Mouse (Mus musculus): Measurements from ENCODE around the gene Cnot6. TPM values are rescaled to one million over a fixed set of nuclear protein-coding genes. Genes with fewer than 3 reads are reported as not detected.

The Cnot6 gene
- polyA plus RNA-seq, 1 experiment from 2014 or later = 39.0 TPM

DNA sequence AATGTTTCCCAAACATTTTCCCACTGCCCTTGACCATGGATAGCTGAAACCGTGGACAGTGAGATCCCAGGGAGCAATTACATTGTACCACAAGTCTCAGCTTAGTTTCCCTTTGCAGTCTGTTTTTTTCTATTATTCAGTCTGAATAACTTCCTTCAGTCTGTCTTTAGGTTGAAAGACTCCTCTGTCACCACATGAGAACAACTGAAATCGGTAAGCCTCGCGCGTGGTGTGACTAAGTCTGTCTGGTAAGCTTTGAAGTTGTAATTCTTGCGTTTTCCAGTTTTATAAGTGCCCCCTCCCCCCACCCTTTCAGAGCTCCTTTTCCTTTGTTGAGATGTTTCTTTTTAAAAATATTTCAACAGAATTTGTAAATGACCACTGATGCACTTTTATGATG lies 10.2 kb upstream of the Cnot6 start:
- no peak overlapping the region for H3K4me2 ChIP-seq (ENCODE audit: low read length)
- H3K4me1 ChIP-seq (ENCODE audit: control insufficient read depth, insufficient read depth, low read length) = no peaks in the 10 kb centered on the region
- no peak overlapping the region for H3K4me3 ChIP-seq (ENCODE audit: low read depth, low read length)
- no peaks in the 10 kb centered on the region for H3K9me3 ChIP-seq (replicated peaks; ENCODE audit: control insufficient read depth, low read length, poor library complexity, severe bottlenecking)
- no peaks in the 10 kb centered on the region for H3K27me3 ChIP-seq (ENCODE audit: control insufficient read depth, insufficient read depth, low read depth, low read length)
- 44% methylated on average over 6 of the region's 6 CpGs for WGBS
- no peak overlapping the region for H3K27ac ChIP-seq (ENCODE audit: low read length)
- H3K9ac ChIP-seq (ENCODE audit: low read depth, low read length) = no peak overlapping the region
- no peaks in the 10 kb centered on the region for H3K36me3 ChIP-seq (ENCODE audit: control insufficient read depth, insufficient read depth, low read length)
- ATAC-seq = no peak

DNA sequence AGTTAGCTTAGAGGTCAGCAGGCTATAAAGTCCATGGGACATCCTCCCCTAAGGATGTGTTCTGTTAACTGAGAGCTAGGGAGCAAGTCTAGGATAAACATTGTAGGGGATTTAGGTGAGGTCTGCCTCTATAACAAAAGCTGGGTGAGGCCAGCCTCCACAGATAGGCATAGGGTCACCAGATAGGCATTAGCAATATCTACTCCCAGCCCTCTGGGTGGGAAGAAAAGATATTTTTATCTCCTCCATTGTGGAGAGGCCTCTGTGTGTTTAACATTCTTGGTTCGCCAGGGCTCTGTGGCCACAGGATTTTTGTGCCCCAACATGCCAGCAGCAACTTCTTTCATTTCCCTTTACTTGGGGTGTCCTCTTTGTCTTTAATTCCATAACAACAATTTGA lies 8.8 kb upstream of the Cnot6 start:
- Histone ChIP-seq H3K4me1 (ENCODE audit: control insufficient read depth, insufficient read depth, low read length) (no peaks in the 10 kb centered on the region), H3K4me3 (ENCODE audit: low read depth, low read length) (no peak overlapping the region), H3K27me3 (ENCODE audit: control insufficient read depth, insufficient read depth, low read depth, low read length) (no peaks in the 10 kb centered on the region), H3K9ac (ENCODE audit: low read depth, low read length) (no peak overlapping the region), H3K4me2 (ENCODE audit: low read length) (no peak overlapping the region), H3K36me3 (ENCODE audit: control insufficient read depth, insufficient read depth, low read length) (no peaks in the 10 kb centered on the region), H3K27ac (ENCODE audit: low read length) (no peak overlapping the region), H3K9me3 (replicated peaks; ENCODE audit: control insufficient read depth, low read length, poor library complexity, severe bottlenecking) (no peaks in the 10 kb centered on the region)
- ATAC-seq = no peak
- WGBS = 83% methylated on average over 1 of the region's 1 CpGs

DNA sequence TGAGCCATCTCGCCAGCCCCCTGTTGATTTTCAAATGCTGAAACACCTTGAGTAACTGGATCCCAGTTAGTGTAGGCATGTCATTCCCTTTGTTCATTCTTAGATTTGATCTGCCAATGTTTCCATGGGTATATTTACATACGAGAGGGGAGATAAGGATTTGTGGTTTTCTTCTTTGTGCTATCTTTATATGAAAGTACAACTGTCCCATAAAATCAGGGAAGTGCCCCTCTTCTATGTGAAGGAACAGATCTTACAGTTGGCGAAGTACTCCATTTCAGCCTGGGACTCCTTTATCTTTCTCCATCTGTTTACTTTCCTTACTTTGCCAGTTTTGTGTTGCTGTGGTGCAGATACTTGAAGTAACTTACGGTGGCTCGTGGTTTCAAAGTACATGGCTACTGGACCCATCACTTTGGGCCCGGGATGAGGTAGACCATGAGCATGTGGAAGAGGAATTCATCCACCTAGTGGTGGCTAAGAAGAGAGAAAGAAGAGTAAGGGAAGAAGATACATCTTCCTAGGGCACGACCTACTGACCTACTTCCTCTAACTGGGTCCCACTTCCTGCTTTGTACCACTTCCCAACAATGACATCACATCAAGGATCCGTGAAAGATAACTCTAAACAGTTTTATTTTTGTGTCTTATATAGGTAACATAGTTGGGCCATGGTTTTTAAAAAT lies 7.1 kb upstream of the Cnot6 start:
- H3K4me1 ChIP-seq (ENCODE audit: control insufficient read depth, insufficient read depth, low read length) = no peaks in the 10 kb centered on the region
- no peaks in the 10 kb centered on the region for H3K36me3 ChIP-seq (ENCODE audit: control insufficient read depth, insufficient read depth, low read length)
- H3K4me3 ChIP-seq (ENCODE audit: low read depth, low read length) = no peak overlapping the region
- no peaks in the 10 kb centered on the region for H3K9me3 ChIP-seq (replicated peaks; ENCODE audit: control insufficient read depth, low read length, poor library complexity, severe bottlenecking)
- no peak overlapping the region for H3K9ac ChIP-seq (ENCODE audit: low read depth, low read length)
- WGBS = 92% methylated on average over 8 of the region's 8 CpGs
- no peak for ATAC-seq
- no peak overlapping the region for H3K27ac ChIP-seq (ENCODE audit: low read length)
- no peak overlapping the region for H3K4me2 ChIP-seq (ENCODE audit: low read length)
- no peaks in the 10 kb centered on the region for H3K27me3 ChIP-seq (ENCODE audit: control insufficient read depth, insufficient read depth, low read depth, low read length)

DNA sequence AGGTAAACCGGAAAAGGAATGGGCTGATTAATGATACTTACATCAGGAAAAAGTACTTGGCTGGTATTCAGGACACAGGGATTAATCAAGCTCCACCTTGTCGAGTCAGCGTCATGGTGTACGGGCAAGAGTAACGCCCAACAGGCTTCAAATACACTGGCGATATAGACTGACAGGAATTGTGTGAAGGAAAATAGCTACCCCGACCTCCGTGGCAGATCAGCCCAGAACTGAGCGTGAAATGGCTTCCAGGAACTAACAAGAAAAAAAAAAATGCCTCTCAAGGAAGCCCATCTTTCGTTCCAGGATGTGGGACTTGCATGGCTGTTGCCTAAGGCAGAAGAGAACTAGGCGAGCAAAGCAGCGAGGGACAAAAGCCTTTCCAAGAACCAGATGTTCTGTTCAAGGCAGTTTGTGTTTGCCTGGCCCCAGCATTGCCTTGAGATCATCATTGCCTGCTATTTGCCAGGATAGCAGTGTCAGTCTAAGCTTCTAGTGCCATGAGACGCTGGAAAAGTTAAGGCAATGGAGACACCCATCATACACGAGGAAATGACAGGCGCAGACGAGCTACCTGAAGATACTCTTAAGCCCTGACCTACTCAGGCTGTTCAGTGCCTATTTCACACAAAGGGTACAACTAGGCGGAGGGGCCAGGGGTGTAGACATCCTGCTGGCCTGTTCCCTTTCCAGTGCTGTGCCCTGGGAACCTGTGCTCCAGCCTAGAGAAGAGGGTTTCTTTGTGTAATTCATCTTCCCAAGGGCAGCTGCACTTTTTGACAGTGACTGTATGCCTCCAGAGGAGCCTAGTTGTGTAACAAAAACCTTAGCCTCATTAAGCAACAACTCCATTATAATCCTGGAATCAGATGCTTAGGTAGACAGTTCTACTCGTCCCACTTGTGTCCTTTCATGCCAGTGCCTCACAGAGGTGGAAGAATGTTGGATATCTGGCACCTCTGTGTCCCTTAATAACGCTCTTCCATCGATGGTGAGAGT lies 1.1 kb upstream of the Cnot6 start:
- no peaks in the 10 kb centered on the region for H3K36me3 ChIP-seq (ENCODE audit: control insufficient read depth, insufficient read depth, low read length)
- peak; percentile 27 for ATAC-seq
- H3K9ac ChIP-seq (ENCODE audit: low read depth, low read length) = peak overlapping the region; percentile 47
- peak overlapping the region; percentile 98 for H3K4me3 ChIP-seq (ENCODE audit: low read depth, low read length)
- H3K9me3 ChIP-seq (replicated peaks; ENCODE audit: control insufficient read depth, low read length, poor library complexity, severe bottlenecking) = no peaks in the 10 kb centered on the region
- H3K27ac ChIP-seq (ENCODE audit: low read length) = peak overlapping the region; percentile 95
- peak overlapping the region; percentile 66 for H3K4me2 ChIP-seq (ENCODE audit: low read length)
- WGBS = 33% methylated on average over 20 of the region's 20 CpGs
- H3K4me1 ChIP-seq (ENCODE audit: control insufficient read depth, insufficient read depth, low read length) = peaks cover 35% of the 10 kb centered on the region
- no peaks in the 10 kb centered on the region for H3K27me3 ChIP-seq (ENCODE audit: control insufficient read depth, insufficient read depth, low read depth, low read length)

DNA sequence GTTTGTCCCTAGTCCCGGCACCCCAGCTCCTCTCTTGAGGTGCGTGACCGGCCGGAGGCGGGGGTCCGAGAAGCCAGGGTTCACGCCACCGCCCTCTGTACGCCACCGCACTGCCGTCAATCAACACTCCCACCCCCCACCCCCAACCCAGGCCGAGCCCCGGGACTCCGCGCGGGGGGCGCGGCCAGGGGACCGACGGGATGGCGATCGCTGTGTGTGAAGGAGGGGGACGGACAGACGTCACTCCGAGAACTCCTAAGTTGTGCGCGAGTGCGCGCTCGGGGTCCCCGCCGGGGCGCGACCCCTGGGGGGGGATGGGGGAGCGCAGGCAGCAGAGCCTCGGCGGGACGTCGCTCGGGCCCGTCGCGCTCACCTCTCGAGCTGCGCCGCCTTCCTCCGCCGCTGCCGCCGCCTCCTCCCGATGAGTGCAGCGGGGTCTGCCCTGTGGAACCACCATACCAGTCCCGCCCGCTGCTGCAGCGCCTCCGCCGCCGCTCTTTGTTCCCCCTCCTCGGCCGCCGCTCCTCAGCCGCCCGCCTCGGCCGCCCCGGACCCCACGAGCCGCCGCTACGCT lies 455 bp downstream of the Cnot6 start:
- 0% methylated on average over 30 of the region's 70 CpGs for WGBS
- Histone ChIP-seq H3K27me3 (ENCODE audit: control insufficient read depth, insufficient read depth, low read depth, low read length) (no peaks in the 10 kb centered on the region), H3K9ac (ENCODE audit: low read depth, low read length) (peak overlapping the region; percentile 95), H3K4me1 (ENCODE audit: control insufficient read depth, insufficient read depth, low read length) (peaks cover 36% of the 10 kb centered on the region), H3K4me3 (ENCODE audit: low read depth, low read length) (peak overlapping the region; percentile 98), H3K4me2 (ENCODE audit: low read length) (peak overlapping the region; percentile 73), H3K9me3 (replicated peaks; ENCODE audit: control insufficient read depth, low read length, poor library complexity, severe bottlenecking) (no peaks in the 10 kb centered on the region), H3K36me3 (ENCODE audit: control insufficient read depth, insufficient read depth, low read length) (no peaks in the 10 kb centered on the region), H3K27ac (ENCODE audit: low read length) (peak overlapping the region; percentile 95)
- ATAC-seq = peak; percentile 77

DNA sequence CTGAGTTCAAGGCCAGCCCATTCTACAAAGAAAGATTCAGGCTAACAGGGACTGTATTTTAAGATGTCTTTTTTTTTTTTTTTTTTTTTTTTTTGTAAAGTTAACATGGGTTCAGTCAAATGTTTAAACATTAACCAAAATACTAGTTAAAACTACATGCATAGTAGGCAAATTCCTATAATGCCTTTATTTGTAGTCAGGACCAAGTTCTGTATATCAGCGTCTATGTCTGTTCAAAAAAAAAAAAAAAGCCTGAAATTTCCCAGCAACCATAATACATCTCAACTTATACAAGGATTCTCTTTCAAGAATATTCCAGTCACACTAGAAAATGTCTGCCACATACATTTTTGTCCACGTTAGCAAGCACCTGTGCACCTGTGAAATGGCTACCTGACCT lies 1.9 kb downstream of the Cnot6 start:
- Histone ChIP-seq H3K4me3 (ENCODE audit: low read depth, low read length) (peak overlapping the region; percentile 98), H3K27me3 (ENCODE audit: control insufficient read depth, insufficient read depth, low read depth, low read length) (no peaks in the 10 kb centered on the region), H3K9ac (ENCODE audit: low read depth, low read length) (no peak overlapping the region), H3K36me3 (ENCODE audit: control insufficient read depth, insufficient read depth, low read length) (no peaks in the 10 kb centered on the region), H3K4me1 (ENCODE audit: control insufficient read depth, insufficient read depth, low read length) (peaks cover 36% of the 10 kb centered on the region), H3K27ac (ENCODE audit: low read length) (no peak overlapping the region), H3K9me3 (replicated peaks; ENCODE audit: control insufficient read depth, low read length, poor library complexity, severe bottlenecking) (no peaks in the 10 kb centered on the region), H3K4me2 (ENCODE audit: low read length) (peak overlapping the region; percentile 73)
- WGBS = 78% methylated on average over 2 of the region's 2 CpGs
- no peak for ATAC-seq

DNA sequence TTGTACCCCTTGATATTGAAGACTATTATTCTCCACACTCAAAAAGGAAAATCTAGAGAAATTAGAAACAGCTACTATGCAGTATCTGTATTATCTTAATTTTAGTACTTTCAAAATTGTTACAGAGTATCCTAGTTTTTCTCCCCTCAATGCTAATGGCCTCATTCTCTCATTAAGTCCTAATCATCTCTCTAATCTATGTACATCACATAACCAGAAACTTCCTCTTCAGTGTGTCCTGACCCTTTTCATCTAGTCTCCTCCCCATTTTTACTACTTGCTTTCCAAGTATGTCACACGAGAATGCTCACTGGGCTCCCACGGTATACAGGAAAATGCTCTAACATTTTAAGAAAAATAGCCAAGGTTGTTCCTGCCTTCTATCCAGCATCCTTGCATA lies 4.7 kb downstream of the Cnot6 start:
- ATAC-seq = no peak
- WGBS = 86% methylated on average over 2 of the region's 2 CpGs
- peaks cover 32% of the 10 kb centered on the region for H3K4me1 ChIP-seq (ENCODE audit: control insufficient read depth, insufficient read depth, low read length)
- H3K36me3 ChIP-seq (ENCODE audit: control insufficient read depth, insufficient read depth, low read length) = 0 out of 2 replicates have a peak, but pooled peaks cover 4% of the 10 kb centered on the region
- H3K4me2 ChIP-seq (ENCODE audit: low read length) = no peak overlapping the region
- H3K9me3 ChIP-seq (replicated peaks; ENCODE audit: control insufficient read depth, low read length, poor library complexity, severe bottlenecking) = no peaks in the 10 kb centered on the region
- no peaks in the 10 kb centered on the region for H3K27me3 ChIP-seq (ENCODE audit: control insufficient read depth, insufficient read depth, low read depth, low read length)
- H3K9ac ChIP-seq (ENCODE audit: low read depth, low read length) = no peak overlapping the region
- H3K27ac ChIP-seq (ENCODE audit: low read length) = no peak overlapping the region
- no peak overlapping the region for H3K4me3 ChIP-seq (ENCODE audit: low read depth, low read length)

DNA sequence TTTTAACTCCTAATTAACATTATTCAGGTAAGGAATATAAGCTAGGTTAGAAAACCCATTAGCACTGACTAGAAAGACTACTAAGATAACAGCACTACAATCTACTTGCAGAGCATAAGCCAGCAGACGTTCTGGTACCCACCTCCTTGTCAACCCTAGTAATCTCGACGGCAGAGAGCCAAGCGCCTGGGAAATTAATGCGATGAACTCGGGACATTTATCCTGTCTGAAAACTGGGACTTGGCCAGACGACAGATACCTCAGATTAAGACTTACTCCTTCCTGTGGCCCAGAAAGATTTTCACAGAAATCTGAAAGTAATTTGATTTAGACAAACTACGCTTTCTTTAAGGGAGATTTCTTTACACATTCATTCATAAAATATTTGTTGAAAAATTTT lies 7.7 kb downstream of the Cnot6 start:
- no peak overlapping the region for H3K27ac ChIP-seq (ENCODE audit: low read length)
- H3K4me2 ChIP-seq (ENCODE audit: low read length) = no peak overlapping the region
- 84% methylated on average over 8 of the region's 8 CpGs for WGBS
- no peak overlapping the region for H3K9ac ChIP-seq (ENCODE audit: low read depth, low read length)
- H3K27me3 ChIP-seq (ENCODE audit: control insufficient read depth, insufficient read depth, low read depth, low read length) = no peaks in the 10 kb centered on the region
- H3K4me3 ChIP-seq (ENCODE audit: low read depth, low read length) = no peak overlapping the region
- no peak for ATAC-seq
- no peaks in the 10 kb centered on the region for H3K9me3 ChIP-seq (replicated peaks; ENCODE audit: control insufficient read depth, low read length, poor library complexity, severe bottlenecking)
- H3K36me3 ChIP-seq (ENCODE audit: control insufficient read depth, insufficient read depth, low read length) = peaks cover 18% of the 10 kb centered on the region
- peaks cover 15% of the 10 kb centered on the region for H3K4me1 ChIP-seq (ENCODE audit: control insufficient read depth, insufficient read depth, low read length)
